Mouse (Mus musculus): ENCODE measurements at regions not wholly inside any gene's neighbourhood (a gene's known extent, or its start where the extent isn't known, plus 50 kb on each side); places are given as distances from the start of the nearest gene placed in this dataset.

DNA sequence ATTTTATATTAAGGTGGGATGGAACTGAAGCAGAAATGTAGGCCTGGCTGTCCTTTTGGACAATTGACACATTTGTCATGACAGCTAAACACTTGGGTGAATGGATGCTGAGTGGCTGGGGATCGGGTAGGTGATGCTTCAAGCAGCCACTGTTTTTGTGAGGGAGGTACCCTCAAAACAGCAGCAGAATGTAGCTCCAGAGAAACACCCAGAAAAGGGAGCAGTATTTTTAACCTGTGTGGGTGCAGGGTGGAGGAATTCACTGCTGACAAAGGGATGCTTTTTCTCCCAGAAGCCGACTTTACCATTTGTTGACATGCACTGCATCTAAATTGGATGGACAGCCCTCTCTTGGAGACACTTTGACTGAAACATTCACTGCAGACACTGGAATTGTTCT is 213.7 kb upstream of the Camk1g start:
- H3K9me3 ChIP-seq (replicated peaks; ENCODE audit: control insufficient read depth, low read length, poor library complexity, severe bottlenecking) = no peaks in the 10 kb centered on the region
- no peaks in the 10 kb centered on the region for H3K36me3 ChIP-seq (ENCODE audit: control insufficient read depth, insufficient read depth, low read length)
- no peak overlapping the region for H3K27ac ChIP-seq (ENCODE audit: low read length)
- ATAC-seq = no peak
- no peak overlapping the region for H3K4me3 ChIP-seq (ENCODE audit: low read depth, low read length)
- H3K4me1 ChIP-seq (ENCODE audit: control insufficient read depth, insufficient read depth, low read length) = peaks cover 11% of the 10 kb centered on the region
- WGBS = 56% methylated on average over 2 of the region's 2 CpGs
- H3K27me3 ChIP-seq (ENCODE audit: control insufficient read depth, insufficient read depth, low read depth, low read length) = no peaks in the 10 kb centered on the region
- no peak overlapping the region for H3K9ac ChIP-seq (ENCODE audit: low read depth, low read length)
- H3K4me2 ChIP-seq (ENCODE audit: low read length) = no peak overlapping the region

- Histone ChIP-seq H3K36me3 (ENCODE audit: control insufficient read depth, insufficient read depth, low read length) (no peaks in the 10 kb centered on the region), H3K27ac (ENCODE audit: low read length) (no peak overlapping the region), H3K4me2 (ENCODE audit: low read length) (no peak overlapping the region), H3K4me1 (ENCODE audit: control insufficient read depth, insufficient read depth, low read length) (peaks cover 5% of the 10 kb centered on the region; the same call in 1 of the 2 replicates), H3K27me3 (ENCODE audit: control insufficient read depth, insufficient read depth, low read depth, low read length) (no peaks in the 10 kb centered on the region), H3K9me3 (replicated peaks; ENCODE audit: control insufficient read depth, low read length, poor library complexity, severe bottlenecking) (no peaks in the 10 kb centered on the region), H3K4me3 (ENCODE audit: low read depth, low read length) (no peak overlapping the region), H3K9ac (ENCODE audit: low read depth, low read length) (no peak overlapping the region)
- 80% methylated on average over 4 of the region's 4 CpGs for WGBS
- ATAC-seq = no peak
Measured at GRCm38 (mm10) chr1:193580393-193580792, 210.3 kb upstream of the Camk1g start.

DNA sequence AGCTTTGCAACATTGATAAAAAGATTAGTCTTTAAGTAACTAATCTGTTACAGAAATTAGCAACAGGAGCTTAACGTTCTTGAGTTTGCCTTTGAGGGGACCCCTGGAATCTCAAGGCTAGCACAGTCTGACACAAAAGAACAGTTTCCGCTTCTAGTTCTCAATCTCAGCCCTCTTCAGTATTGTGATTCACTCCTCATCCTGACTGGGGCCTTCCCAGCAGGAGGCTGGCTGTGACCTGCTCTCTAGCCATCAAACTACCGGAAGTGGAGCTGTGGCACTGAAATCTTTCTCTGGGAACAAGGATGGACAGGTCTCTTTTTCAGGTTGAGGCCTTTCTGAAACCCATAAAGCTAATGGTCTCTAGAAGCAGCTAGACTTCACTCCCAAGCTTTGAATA is 209.6 kb upstream of the Camk1g start:
- Histone ChIP-seq H3K27ac (ENCODE audit: low read length) (no peak overlapping the region), H3K36me3 (ENCODE audit: control insufficient read depth, insufficient read depth, low read length) (no peaks in the 10 kb centered on the region), H3K9ac (ENCODE audit: low read depth, low read length) (no peak overlapping the region), H3K4me3 (ENCODE audit: low read depth, low read length) (no peak overlapping the region), H3K9me3 (replicated peaks; ENCODE audit: control insufficient read depth, low read length, poor library complexity, severe bottlenecking) (no peaks in the 10 kb centered on the region), H3K27me3 (ENCODE audit: control insufficient read depth, insufficient read depth, low read depth, low read length) (no peaks in the 10 kb centered on the region), H3K4me1 (ENCODE audit: control insufficient read depth, insufficient read depth, low read length) (peaks cover 5% of the 10 kb centered on the region; the same call in 1 of the 2 replicates), H3K4me2 (ENCODE audit: low read length) (no peak overlapping the region)
- 34% methylated on average over 3 of the region's 3 CpGs for WGBS
- no peak for ATAC-seq

GRCm38 (mm10) chr1:193578661-193579175 is 208.6 kb upstream of the Camk1g start:
- H3K36me3 ChIP-seq (ENCODE audit: control insufficient read depth, insufficient read depth, low read length) = no peaks in the 10 kb centered on the region
- ATAC-seq = no peak
- H3K4me1 ChIP-seq (ENCODE audit: control insufficient read depth, insufficient read depth, low read length) = peaks cover 5% of the 10 kb centered on the region; the same call in 1 of the 2 replicates
- no peak overlapping the region for H3K4me3 ChIP-seq (ENCODE audit: low read depth, low read length)
- H3K4me2 ChIP-seq (ENCODE audit: low read length) = no peak overlapping the region
- H3K9me3 ChIP-seq (replicated peaks; ENCODE audit: control insufficient read depth, low read length, poor library complexity, severe bottlenecking) = no peaks in the 10 kb centered on the region
- H3K27me3 ChIP-seq (ENCODE audit: control insufficient read depth, insufficient read depth, low read depth, low read length) = no peaks in the 10 kb centered on the region
- no peak overlapping the region for H3K27ac ChIP-seq (ENCODE audit: low read length)
- WGBS = 86% methylated on average over 2 of the region's 2 CpGs
- H3K9ac ChIP-seq (ENCODE audit: low read depth, low read length) = no peak overlapping the region

DNA sequence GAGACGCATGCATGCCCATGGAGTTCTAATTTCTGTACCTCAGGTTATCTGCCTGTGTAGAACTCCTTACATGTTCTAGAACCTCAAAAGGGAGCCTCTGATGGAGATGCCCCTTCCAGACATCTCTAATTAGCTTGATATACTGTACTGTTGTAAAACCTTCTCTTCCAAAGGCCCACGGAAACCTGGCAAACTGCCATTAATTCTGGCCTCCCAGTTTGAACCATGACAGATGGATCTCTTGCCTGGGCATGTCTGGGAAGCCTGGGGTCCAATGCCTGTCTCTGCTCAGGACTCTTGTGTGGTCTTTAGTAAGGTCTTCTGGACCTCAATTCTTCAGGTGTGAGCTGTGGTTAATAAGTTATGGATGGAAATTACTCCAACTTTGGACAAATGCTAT is 207.7 kb upstream of the Camk1g start:
- no peak overlapping the region for H3K27ac ChIP-seq (ENCODE audit: low read length)
- H3K4me3 ChIP-seq (ENCODE audit: low read depth, low read length) = no peak overlapping the region
- H3K36me3 ChIP-seq (ENCODE audit: control insufficient read depth, insufficient read depth, low read length) = no peaks in the 10 kb centered on the region
- WGBS = 77% methylated on average over 2 of the region's 2 CpGs
- no peak overlapping the region for H3K4me2 ChIP-seq (ENCODE audit: low read length)
- H3K9ac ChIP-seq (ENCODE audit: low read depth, low read length) = no peak overlapping the region
- H3K27me3 ChIP-seq (ENCODE audit: control insufficient read depth, insufficient read depth, low read depth, low read length) = no peaks in the 10 kb centered on the region
- no peak for ATAC-seq
- H3K9me3 ChIP-seq (replicated peaks; ENCODE audit: control insufficient read depth, low read length, poor library complexity, severe bottlenecking) = no peaks in the 10 kb centered on the region
- peaks cover 5% of the 10 kb centered on the region; the same call in 1 of the 2 replicates for H3K4me1 ChIP-seq (ENCODE audit: control insufficient read depth, insufficient read depth, low read length)

DNA sequence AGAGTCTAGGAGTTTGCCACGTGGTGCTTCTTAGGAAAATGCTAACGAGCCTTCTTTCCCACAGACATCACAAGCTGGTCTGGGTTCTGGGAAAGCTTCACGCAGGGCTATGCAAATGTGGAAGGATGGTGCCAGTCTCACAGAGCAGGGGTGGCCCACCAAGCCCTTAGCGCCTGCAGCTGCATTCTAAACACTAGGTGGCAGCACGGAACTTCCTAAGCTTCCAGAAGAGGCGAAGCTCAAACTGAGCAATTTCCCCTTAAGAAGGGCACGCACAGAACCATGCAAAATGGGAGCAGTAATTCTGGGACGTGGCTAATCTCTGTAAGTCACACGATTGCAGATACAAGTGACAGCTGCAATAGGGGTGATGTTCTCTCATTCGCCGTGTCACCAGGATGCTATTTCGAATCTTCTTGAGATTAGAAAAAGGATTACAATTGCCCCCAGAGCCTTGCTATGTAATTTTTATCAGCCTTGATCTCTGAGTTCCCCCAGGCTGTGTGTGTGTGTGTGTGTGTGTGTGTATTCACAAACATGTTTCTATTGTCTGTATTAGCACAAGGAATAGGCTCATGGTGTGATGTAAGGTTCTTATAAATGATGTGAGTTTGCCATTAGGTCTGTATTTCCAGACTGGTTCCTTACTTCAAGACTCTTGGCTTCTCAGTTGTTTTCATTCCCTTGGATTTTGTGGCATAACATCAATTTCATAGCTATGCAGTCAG is 206.1 kb upstream of the Camk1g start:
- peak overlapping the region; percentile 9; the same call in 1 of the 2 replicates for H3K4me2 ChIP-seq (ENCODE audit: low read length)
- H3K4me3 ChIP-seq (ENCODE audit: low read depth, low read length) = no peak overlapping the region
- H3K4me1 ChIP-seq (ENCODE audit: control insufficient read depth, insufficient read depth, low read length) = peaks cover 5% of the 10 kb centered on the region; the same call in 1 of the 2 replicates
- H3K27me3 ChIP-seq (ENCODE audit: control insufficient read depth, insufficient read depth, low read depth, low read length) = no peaks in the 10 kb centered on the region; the same call in 1 of the 2 replicates
- no peaks in the 10 kb centered on the region for H3K36me3 ChIP-seq (ENCODE audit: control insufficient read depth, insufficient read depth, low read length)
- under 1% methylated on average over 12 of the region's 12 CpGs for WGBS
- H3K9ac ChIP-seq (ENCODE audit: low read depth, low read length) = no peak overlapping the region
- H3K9me3 ChIP-seq (replicated peaks; ENCODE audit: control insufficient read depth, low read length, poor library complexity, severe bottlenecking) = no peaks in the 10 kb centered on the region
- peak; percentile 95 for ATAC-seq
- peak overlapping the region; percentile 17; the same call in 1 of the 2 replicates for H3K27ac ChIP-seq (ENCODE audit: low read length)

- Histone ChIP-seq H3K27ac (ENCODE audit: low read length) (no peak overlapping the region), H3K4me2 (ENCODE audit: low read length) (no peak overlapping the region), H3K27me3 (ENCODE audit: control insufficient read depth, insufficient read depth, low read depth, low read length) (no peaks in the 10 kb centered on the region; the same call in 1 of the 2 replicates), H3K4me1 (ENCODE audit: control insufficient read depth, insufficient read depth, low read length) (peaks cover 5% of the 10 kb centered on the region; the same call in 1 of the 2 replicates), H3K4me3 (ENCODE audit: low read depth, low read length) (no peak overlapping the region), H3K9me3 (replicated peaks; ENCODE audit: control insufficient read depth, low read length, poor library complexity, severe bottlenecking) (no peaks in the 10 kb centered on the region), H3K9ac (ENCODE audit: low read depth, low read length) (no peak overlapping the region), H3K36me3 (ENCODE audit: control insufficient read depth, insufficient read depth, low read length) (no peaks in the 10 kb centered on the region)
- WGBS = 73% methylated on average over 2 of the region's 2 CpGs
- no peak for ATAC-seq
Measured at GRCm38 (mm10) chr1:193572827-193573226, 202.7 kb upstream of the Camk1g start.

DNA sequence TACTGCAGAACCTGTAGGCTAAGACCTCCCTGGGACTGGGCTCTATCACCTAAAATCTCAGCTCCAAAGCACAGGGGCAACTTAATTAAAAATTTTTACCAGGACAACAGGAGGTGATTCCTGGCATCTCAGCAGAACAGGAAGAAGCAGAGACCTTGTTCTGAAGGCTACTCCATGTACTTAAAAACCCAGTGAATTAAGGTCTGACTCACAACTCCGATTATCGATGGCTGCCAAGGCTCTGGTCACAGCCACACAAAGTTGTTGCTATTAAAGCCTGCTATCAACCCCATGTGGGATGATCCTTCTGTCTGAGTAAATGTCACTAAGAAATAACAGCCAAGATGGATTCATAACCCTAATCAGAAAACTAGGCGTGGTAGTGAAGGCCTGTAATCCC is 202.3 kb upstream of the Camk1g start:
- no peak for ATAC-seq
- H3K4me3 ChIP-seq (ENCODE audit: low read depth, low read length) = no peak overlapping the region
- no peak overlapping the region for H3K9ac ChIP-seq (ENCODE audit: low read depth, low read length)
- WGBS = 87% methylated on average over 3 of the region's 3 CpGs
- no peak overlapping the region for H3K27ac ChIP-seq (ENCODE audit: low read length)
- no peaks in the 10 kb centered on the region for H3K9me3 ChIP-seq (replicated peaks; ENCODE audit: control insufficient read depth, low read length, poor library complexity, severe bottlenecking)
- H3K4me2 ChIP-seq (ENCODE audit: low read length) = no peak overlapping the region
- H3K36me3 ChIP-seq (ENCODE audit: control insufficient read depth, insufficient read depth, low read length) = no peaks in the 10 kb centered on the region
- peaks cover 5% of the 10 kb centered on the region; the same call in 1 of the 2 replicates for H3K4me1 ChIP-seq (ENCODE audit: control insufficient read depth, insufficient read depth, low read length)
- no peaks in the 10 kb centered on the region; the same call in 1 of the 2 replicates for H3K27me3 ChIP-seq (ENCODE audit: control insufficient read depth, insufficient read depth, low read depth, low read length)

GRCm38 (mm10) chr1:193571088-193571487 is 201.0 kb upstream of the Camk1g start:
- no peak overlapping the region for H3K27ac ChIP-seq (ENCODE audit: low read length)
- no peak overlapping the region for H3K4me3 ChIP-seq (ENCODE audit: low read depth, low read length)
- no peaks in the 10 kb centered on the region for H3K9me3 ChIP-seq (replicated peaks; ENCODE audit: control insufficient read depth, low read length, poor library complexity, severe bottlenecking)
- no peaks in the 10 kb centered on the region for H3K4me1 ChIP-seq (ENCODE audit: control insufficient read depth, insufficient read depth, low read length)
- H3K9ac ChIP-seq (ENCODE audit: low read depth, low read length) = no peak overlapping the region
- H3K4me2 ChIP-seq (ENCODE audit: low read length) = no peak overlapping the region
- H3K27me3 ChIP-seq (ENCODE audit: control insufficient read depth, insufficient read depth, low read depth, low read length) = no peaks in the 10 kb centered on the region; the same call in 1 of the 2 replicates
- ATAC-seq = no peak
- H3K36me3 ChIP-seq (ENCODE audit: control insufficient read depth, insufficient read depth, low read length) = no peaks in the 10 kb centered on the region

Data from midbrain, embryonic 16.5 days (tissue).